Mouse (Mus musculus) Patski (cell line): ENCODE measurements at regions not wholly inside any gene's neighbourhood (a gene's known extent, or its start where the extent isn't known, plus 50 kb on each side); places are given as distances from the start of the nearest gene placed in this dataset.

Experiments
- ATAC-seq: fragments of 100-300 bp; one replicate; pipeline ENCODE4 v1.8.0; 2021
- CTCF ChIA-PET: fragments of 350-600 bp; sonication (Branson Sonifier 250); formaldehyde crosslinking; loops from one replicate; lab custom pipeline; 2022; ENCODE audit warnings: inconsistent platforms; lab: Charles Lee
- POLR2A ChIA-PET: fragments of 350-600 bp; sonication (Branson Sonifier 250); formaldehyde crosslinking; loops from one replicate; lab custom pipeline; 2022; ENCODE audit warnings: antibody characterized with exemption, inconsistent platforms; lab: Charles Lee
- DNase-seq: peaks from one replicate; pipeline ENCODE4 v3.0.0-alpha.2; 2011; ENCODE audit warnings: low read depth, low spot score
- H3K27me3 ChIP-seq: fragments of 371-371 bp; one replicate; pipeline ENCODE4 v1.5.1; 2021
- CTCF ChIP-seq: fragments of 100-300 bp; IDR thresholded peaks from one replicate; pipeline ENCODE4 v1.5.1; 2021
- in situ Hi-C: fragments of 300-500 bp; cut with MboI; formaldehyde crosslinking; loops from 3 replicates; pipeline ENCODE4 v1.11.1; 2018; ENCODE audit warnings: low pct_unique_long_range_greater_than_20kb, mixed read lengths

- POLR2A ChIA-PET: no interaction called here
- H3K27me3 ChIP-seq: no peaks in the 10 kb centered on the region
- no peak for ATAC-seq
- in situ Hi-C loops: no loop called here
- DNase-seq: no peak
- CTCF ChIA-PET: interaction anchor here (1.4 kb wide), 1 partner anchor 10 kb away, joined by 3 read pairs; no protein-coding TSS in a partner anchor
- TF ChIP-seq CTCF: no peak
These were observed 175.2 kb downstream of the Enc1 start for GRCm38 (mm10) chr13:97415927-97416709.

- DNase-seq (no peak), ATAC-seq (no peak)
- CTCF ChIA-PET: interaction anchor here (1.4 kb wide), 1 partner anchor 9 kb away, joined by 3 read pairs; no protein-coding TSS in a partner anchor
- POLR2A ChIA-PET: no interaction called here
- H3K27me3 ChIP-seq: no peaks in the 10 kb centered on the region
- TF ChIP-seq CTCF: no peak
- in situ Hi-C loops: no loop called here
These were observed 174.5 kb downstream of the Enc1 start for GRCm38 (mm10) chr13:97415381-97415780.

GRCm38 (mm10) chr13:97412151-97412550, 171.2 kb downstream of the Enc1 start:
- ChIA-PET POLR2A (no interaction called here), CTCF (no interaction called here)
- DNase-seq (no peak), ATAC-seq (no peak)
- in situ Hi-C loops: no loop called here
- TF ChIP-seq CTCF: no peak
- H3K27me3 ChIP-seq: no peaks in the 10 kb centered on the region

GRCm38 (mm10) chr13:97410550-97411201, 169.8 kb downstream of the Enc1 start:
- no peak for TF ChIP-seq CTCF
- POLR2A ChIA-PET: no interaction called here
- in situ Hi-C loops: no loop called here
- ATAC-seq (no peak), DNase-seq (no peak)
- CTCF ChIA-PET: no interaction called here
- no peaks in the 10 kb centered on the region for H3K27me3 ChIP-seq

- in situ Hi-C loops: no loop called here
- POLR2A ChIA-PET: interaction anchor here (0.6 to 1.0 kb wide), 2 partner anchors 25 to 159 kb away, joined by 4 to 6 read pairs; no protein-coding TSS in a partner anchor
- H3K27me3 ChIP-seq: no peaks in the 10 kb centered on the region
- CTCF ChIA-PET: interaction anchor here (1.0 to 1.5 kb wide), 3 partner anchors 8 to 13 kb away, joined by 3 to 6 read pairs (median 3); no protein-coding TSS in a partner anchor
- no peak for TF ChIP-seq CTCF
- no peak for ATAC-seq
- no peak for DNase-seq
These were observed 169.1 kb downstream of the Enc1 start for GRCm38 (mm10) chr13:97409891-97410525.

- ChIA-PET POLR2A (interaction anchor here (0.6 to 1.0 kb wide), 2 partner anchors 26 to 159 kb away, joined by 4 to 6 read pairs; no protein-coding TSS in a partner anchor), CTCF (interaction anchor here (1.0 to 2.0 kb wide), 4 partner anchors 9 to 14 kb away, joined by 3 to 6 read pairs (median 4); no protein-coding TSS in a partner anchor)
- TF ChIP-seq CTCF: no peak
- in situ Hi-C loops: no loop called here
- no peak for ATAC-seq
- no peak for DNase-seq
- no peaks in the 10 kb centered on the region for H3K27me3 ChIP-seq
These were observed 168.4 kb downstream of the Enc1 start for GRCm38 (mm10) chr13:97409291-97409780.

- no peak for ATAC-seq
- ChIA-PET POLR2A (no interaction called here), CTCF (interaction anchor here (1.0 to 2.0 kb wide), 5 partner anchors 9 to 22 kb away, joined by 3 to 6 read pairs (median 3); no protein-coding TSS in a partner anchor)
- DNase-seq: no peak
- in situ Hi-C loops: no loop called here
- H3K27me3 ChIP-seq: no peaks in the 10 kb centered on the region
- no peak for TF ChIP-seq CTCF
These were observed 167.7 kb downstream of the Enc1 start for GRCm38 (mm10) chr13:97408414-97409290.

GRCm38 (mm10) chr13:97407773-97408172, 166.9 kb downstream of the Enc1 start:
- in situ Hi-C loops: no loop called here

GRCm38 (mm10) chr13:97406678-97407077, 165.8 kb downstream of the Enc1 start:
- ChIA-PET POLR2A (no interaction called here), CTCF (interaction anchor here (0.8 to 1.2 kb wide), 2 partner anchors 9 to 17 kb away, joined by 3 read pairs; no protein-coding TSS in a partner anchor)
- TF ChIP-seq CTCF: no peak
- no peak for ATAC-seq
- H3K27me3 ChIP-seq: no peaks in the 10 kb centered on the region
- DNase-seq: no peak
- in situ Hi-C loops: no loop called here

More at GRCm38 (mm10) chr13:97407773-97408172, 166.9 kb downstream of the Enc1 start:
- CTCF ChIA-PET: interaction anchor here (1.0 to 2.0 kb wide), 2 partner anchors 12 to 21 kb away, joined by 3 to 6 read pairs; no protein-coding TSS in a partner anchor
- no peaks in the 10 kb centered on the region for H3K27me3 ChIP-seq
- no peak for TF ChIP-seq CTCF
- no peak for DNase-seq
- POLR2A ChIA-PET: no interaction called here
- no peak for ATAC-seq
